Mouse (Mus musculus): ENCODE data around the gene Vps11.

DNA sequence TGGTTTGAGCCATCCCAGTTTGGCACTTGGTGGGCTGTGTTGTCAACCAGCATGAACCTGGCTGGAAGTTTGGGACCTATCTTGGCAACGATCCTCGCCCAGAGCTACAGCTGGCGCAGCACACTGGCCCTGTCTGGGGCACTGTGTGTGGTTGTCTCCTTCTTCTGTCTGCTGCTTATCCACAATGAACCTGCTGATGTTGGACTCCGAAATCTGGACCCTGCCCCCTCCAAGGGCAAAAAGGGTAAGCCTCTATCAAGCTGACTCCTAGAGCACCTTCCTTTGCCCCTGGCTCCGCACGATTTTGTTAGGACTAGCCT lies 38.3 kb upstream of the Vps11 start:
- TF ChIP-seq EP300 (IDR thresholded peaks at IDR 0.05; ENCODE audit: insufficient read depth, low read depth, low read length), result no peak
- TF ChIP-seq CTCF (IDR thresholded peaks at IDR 0.05), result no peak

All from heart, adult 2 months (tissue).